Mouse (Mus musculus): ENCODE results near the gene Fndc3b.

- TF ChIP-seq CTCF (IDR thresholded peaks at IDR 0.05; ENCODE audit: low read depth) (no peak), EP300 (optimal IDR thresholded peaks at IDR 0.05) (no peak)
Measured at GRCm38 (mm10) chr3:27475899-27476298, 235.2 kb downstream of the Fndc3b start.
